Mouse (Mus musculus) C2C12 (cell line): Measurements from ENCODE around the gene Chrm5. TPM values are rescaled to one million over a fixed set of nuclear protein-coding genes. Genes with fewer than 3 reads are reported as not detected.
"Not testable (repeated sequence)": the region's sequence is repeated elsewhere in the genome, so short reads cannot be mapped to it uniquely, and the experiment has no call there.

Experiments used
- H3K27me3 ChIP-seq: one replicate; pipeline ENCODE4 v1.6.1; 2011; ENCODE audit not compliant: control insufficient read depth, insufficient read depth, insufficient read length
- H3K36me3 ChIP-seq: one replicate; pipeline ENCODE4 v1.6.1; 2011; ENCODE audit not compliant: control insufficient read depth, insufficient read depth
- H3K4me3 ChIP-seq: one replicate; pipeline ENCODE4 v1.5.1; 2011; ENCODE audit warnings: mild to moderate bottlenecking, control low read depth; ENCODE audit not compliant: poor library complexity, insufficient read depth, severe bottlenecking
- H3K79me2 ChIP-seq: one replicate; pipeline ENCODE4 v1.6.1; 2011; ENCODE audit not compliant: control insufficient read depth, insufficient read depth
- H3K79me3 ChIP-seq: one replicate; pipeline ENCODE4 v1.6.1; 2011; ENCODE audit warnings: low read depth, control low read depth
- H3ac ChIP-seq: one replicate; pipeline ENCODE3; 2011; ENCODE audit warnings: low read depth; ENCODE audit not compliant: control insufficient read depth, insufficient read length
- CEBPB ChIP-seq: IDR thresholded peaks from one replicate; pipeline ENCODE4 v1.6.1; 2011; ENCODE audit warnings: low read depth, mild to moderate bottlenecking, control low read depth, moderate library complexity
- CTCF ChIP-seq: IDR thresholded peaks from one replicate; pipeline ENCODE4 v1.5.1; 2011; ENCODE audit not compliant: control insufficient read depth, insufficient read depth, insufficient read length
- FOSL1 ChIP-seq: IDR thresholded peaks from one replicate; pipeline ENCODE4 v1.8.0; 2011; ENCODE audit warnings: mild to moderate bottlenecking, low read length; ENCODE audit not compliant: poor library complexity, insufficient read depth, severe bottlenecking
- MAX ChIP-seq: IDR thresholded peaks from one replicate; pipeline ENCODE4 v1.6.1; 2011; ENCODE audit warnings: mild to moderate bottlenecking, control low read depth
- MYOD1 ChIP-seq: IDR thresholded peaks from one replicate; pipeline ENCODE4 v1.6.1; 2011; ENCODE audit warnings: low read depth; ENCODE audit not compliant: control insufficient read depth, insufficient read length
- MYOG ChIP-seq: IDR thresholded peaks from one replicate; pipeline ENCODE4 v1.6.1; 2011; ENCODE audit not compliant: control insufficient read depth, insufficient read length; ENCODE audit errors: extremely low read depth
- USF1 ChIP-seq: IDR thresholded peaks from one replicate; pipeline ENCODE4 v1.6.1; 2011; ENCODE audit warnings: low read depth, mild to moderate bottlenecking, control low read depth, moderate library complexity
- polyA plus RNA-seq: library from polyadenylated mRNA; unstranded; fragments of >200 nt; fragmentation: generic; extraction: Trizol; gene quantifications from one replicate; pipeline ENCODE4 v1.2.1, GENCODE M21; 2012; ENCODE audit warnings: missing spikeins

Chrm5 gene
- polyA plus RNA-seq, 1 experiment: not detected

DNA sequence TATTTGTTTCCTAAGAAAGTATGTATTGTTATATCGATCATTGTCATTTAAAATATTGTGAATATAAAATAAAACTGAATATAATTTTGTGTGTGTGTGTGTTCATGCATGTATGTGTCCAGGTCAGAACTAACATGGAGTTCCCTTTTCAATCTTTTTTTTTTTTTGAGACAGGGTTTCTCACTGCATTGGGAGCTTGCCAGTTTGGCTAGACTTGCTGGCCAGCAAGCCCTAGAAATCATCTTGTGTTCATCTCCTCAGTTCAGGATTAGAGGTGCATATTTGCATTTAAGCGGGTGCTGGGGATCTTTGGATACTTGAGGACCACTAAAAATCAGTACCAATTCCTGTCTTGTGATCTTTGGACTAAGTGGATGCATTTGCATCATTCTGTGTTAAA, 8.5 kb downstream of the Chrm5 start:
- Histone ChIP-seq H3K79me2 (no peaks in the 10 kb centered on the region), H3ac (no peak overlapping the region), H3K79me3 (no peaks in the 10 kb centered on the region), H3K36me3 (peaks cover 29% of the 10 kb centered on the region), H3K27me3 (no peaks in the 10 kb centered on the region), H3K4me3 (no peak overlapping the region)
- no peak for TF ChIP-seq MAX
- no peak for TF ChIP-seq FOSL1
- TF ChIP-seq CTCF: no peak
- no peak for TF ChIP-seq USF1
- no peak for TF ChIP-seq MYOG
- no peak for TF ChIP-seq CEBPB
- TF ChIP-seq MYOD1: no peak

DNA sequence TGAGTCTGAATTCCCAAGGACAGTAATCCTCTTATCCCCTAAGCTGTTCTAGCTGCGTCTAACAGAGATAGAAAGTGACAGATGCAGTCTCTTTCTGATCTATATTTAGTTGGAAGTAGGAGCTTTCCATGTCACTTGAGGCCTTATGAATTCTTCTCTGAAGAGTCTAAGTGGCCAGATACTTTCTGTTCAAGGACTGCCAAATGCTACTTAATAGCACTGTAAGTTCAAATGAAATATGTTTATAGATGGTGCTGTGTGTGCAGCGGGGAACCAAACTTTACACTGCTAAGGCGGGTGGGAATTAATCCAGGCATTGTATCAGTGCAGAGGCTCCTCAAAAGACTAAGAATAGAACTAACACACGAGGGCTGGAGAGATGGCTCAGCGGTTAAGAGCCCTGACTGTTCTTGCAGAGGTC, 9.6 kb downstream of the Chrm5 start:
- no peaks in the 10 kb centered on the region for H3K27me3 ChIP-seq
- no peaks in the 10 kb centered on the region for H3K79me2 ChIP-seq
- no peak overlapping the region for H3ac ChIP-seq
- H3K79me3 ChIP-seq: no peaks in the 10 kb centered on the region
- no peak overlapping the region for H3K4me3 ChIP-seq
- TF ChIP-seq USF1: no peak
- no peak for TF ChIP-seq MAX
- TF ChIP-seq MYOD1: no peak
- no peak for TF ChIP-seq MYOG
- TF ChIP-seq CEBPB: no peak
- no peak for TF ChIP-seq FOSL1
- TF ChIP-seq CTCF: no peak
- H3K36me3 ChIP-seq: peaks cover 40% of the 10 kb centered on the region

DNA sequence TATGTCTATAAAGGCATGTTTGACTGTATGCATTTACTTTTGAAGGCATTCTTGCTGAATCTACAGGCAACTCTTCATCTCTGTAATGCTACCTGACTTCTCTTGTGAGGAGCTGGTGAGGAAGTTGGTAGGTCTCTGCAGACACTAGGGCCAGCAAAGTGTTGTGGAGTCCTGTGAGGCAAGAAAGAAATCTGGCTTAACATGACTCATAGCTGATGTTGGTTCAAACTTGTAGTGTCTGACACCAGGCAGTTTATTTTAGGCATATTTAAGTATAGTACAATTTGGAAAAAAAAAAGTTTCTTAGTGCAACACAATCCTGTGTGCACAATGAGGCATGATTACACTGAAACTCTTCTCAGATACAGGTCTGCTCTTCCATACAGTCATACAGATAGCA, 11.0 kb downstream of the Chrm5 start:
- no peak for TF ChIP-seq MAX
- no peak for TF ChIP-seq MYOD1
- no peak for TF ChIP-seq MYOG
- TF ChIP-seq USF1: no peak
- no peak for TF ChIP-seq FOSL1
- TF ChIP-seq CTCF: no peak
- TF ChIP-seq CEBPB: no peak
- Histone ChIP-seq H3ac (no peak overlapping the region), H3K36me3 (peaks cover 46% of the 10 kb centered on the region), H3K79me3 (no peaks in the 10 kb centered on the region), H3K27me3 (no peaks in the 10 kb centered on the region), H3K4me3 (no peak overlapping the region), H3K79me2 (no peaks in the 10 kb centered on the region)

DNA sequence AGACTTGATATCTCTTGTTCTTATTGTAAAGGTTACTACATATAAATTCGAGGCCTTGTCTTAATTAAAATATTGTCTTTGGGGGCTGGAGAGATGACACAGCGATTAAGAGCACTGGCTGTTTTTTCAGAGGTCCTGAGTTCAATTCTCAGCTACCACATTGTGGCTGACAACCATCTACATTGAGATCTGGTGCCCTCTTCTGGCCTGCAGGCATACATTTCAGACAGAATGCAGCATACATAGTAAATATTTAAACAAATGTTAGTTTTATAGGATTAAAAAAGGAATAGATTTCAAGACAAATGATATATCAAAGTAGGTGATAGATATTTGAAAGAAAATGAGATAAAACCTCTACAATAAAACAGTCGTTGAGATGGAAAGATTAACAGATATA, 20.0 kb downstream of the Chrm5 start:
- no peak for TF ChIP-seq CTCF
- no peak for TF ChIP-seq FOSL1
- no peak for TF ChIP-seq MAX
- TF ChIP-seq CEBPB: no peak
- TF ChIP-seq MYOG: no peak
- peaks cover 40% of the 10 kb centered on the region for H3K79me3 ChIP-seq
- peaks cover 47% of the 10 kb centered on the region for H3K79me2 ChIP-seq
- no peak overlapping the region for H3K4me3 ChIP-seq
- peaks cover 45% of the 10 kb centered on the region for H3K36me3 ChIP-seq
- no peaks in the 10 kb centered on the region for H3K27me3 ChIP-seq
- H3ac ChIP-seq: no peak overlapping the region

DNA sequence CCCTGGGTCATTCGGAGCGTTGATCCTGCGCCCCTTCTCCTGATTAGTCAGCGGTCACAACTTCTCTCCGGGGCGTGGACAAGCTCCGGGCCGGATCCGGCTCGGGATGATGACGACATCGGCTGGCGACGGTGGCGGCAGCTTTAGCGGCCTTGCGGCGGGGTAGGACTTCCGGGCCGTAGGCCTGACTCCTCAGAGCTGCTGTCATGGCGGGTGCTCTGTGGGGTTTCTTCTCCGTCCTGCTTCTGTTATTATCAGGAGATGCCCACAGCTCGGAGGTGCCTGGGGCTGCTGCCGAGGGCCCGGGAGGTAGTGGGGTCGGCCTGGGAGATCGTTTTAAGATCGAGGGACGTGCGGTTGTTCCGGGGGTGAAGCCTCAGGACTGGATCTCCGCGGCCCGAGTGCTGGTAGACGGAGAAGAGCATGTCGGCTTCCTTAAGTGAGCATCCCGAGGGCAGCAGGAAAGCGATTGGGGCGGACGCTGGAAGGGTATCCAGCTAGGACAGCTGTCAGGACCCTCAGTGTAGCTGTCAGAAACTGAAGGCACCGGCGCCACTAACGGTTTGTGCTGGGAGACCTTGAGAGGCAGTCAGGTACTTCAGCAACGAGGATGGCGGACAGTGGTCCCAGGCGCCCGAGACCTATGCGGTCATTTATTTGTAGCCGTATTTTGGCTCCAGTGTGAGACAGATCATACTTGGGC, 25.6 kb downstream of the Chrm5 start, which contains the start of gene Emc7:
Gene Emc7, plus strand, starts transcription at position 136 of the 703 bp plus-strand sequence.
- peak within 1 kb of the TSS; percentile 85 for H3K4me3 ChIP-seq
- peaks cover 62% of the 10 kb centered on the region for H3K79me2 ChIP-seq
- peaks cover 9% of the 10 kb centered on the region for H3K36me3 ChIP-seq
- TF ChIP-seq MAX: peak; percentile 79
- no peak for TF ChIP-seq MYOD1
- H3K27me3 ChIP-seq: no peaks in the 10 kb centered on the region
- peak within 1 kb of the TSS; percentile 95 for H3ac ChIP-seq
- peaks cover 47% of the 10 kb centered on the region for H3K79me3 ChIP-seq

DNA sequence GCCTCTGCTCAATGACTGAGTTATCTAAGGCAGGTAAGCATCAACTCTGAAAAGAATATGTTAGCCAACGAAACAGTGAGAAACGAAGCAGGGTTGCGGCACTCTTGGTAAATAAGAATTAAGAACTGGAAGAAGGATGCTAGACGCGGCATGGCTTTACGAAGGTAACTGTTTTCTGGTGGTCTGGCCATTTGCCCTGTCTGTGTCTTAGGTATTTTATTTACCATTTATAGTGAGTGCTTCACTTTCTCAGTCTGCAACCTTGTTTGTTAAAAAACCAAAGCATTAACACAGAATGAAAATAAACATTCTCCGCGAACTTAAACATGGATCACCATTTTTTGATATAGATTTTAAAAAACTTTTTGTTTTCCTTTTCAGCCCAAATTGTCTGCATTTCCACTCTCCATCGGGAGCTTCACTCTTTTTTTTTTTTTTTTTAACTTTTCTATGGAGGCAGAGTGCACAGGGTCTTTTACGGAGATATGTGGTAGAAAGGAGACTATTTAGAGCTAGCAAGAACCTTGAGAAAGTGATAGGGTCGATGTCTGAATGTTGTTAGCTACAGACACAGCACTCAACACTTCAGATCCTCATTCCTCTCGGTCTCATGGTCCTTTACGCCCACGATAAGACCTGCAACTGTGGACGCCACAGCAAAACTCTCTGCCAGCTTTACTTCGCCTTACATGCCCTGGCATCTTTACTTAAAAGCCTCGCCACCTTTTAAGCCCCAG, 26.3 kb downstream of the Chrm5 start:
- Histone ChIP-seq H3K79me2 (peaks cover 54% of the 10 kb centered on the region), H3K36me3 (peaks cover 2% of the 10 kb centered on the region), H3ac (peak overlapping the region; percentile 73), H3K79me3 (peaks cover 40% of the 10 kb centered on the region), H3K4me3 (peak overlapping the region; percentile 85), H3K27me3 (no peaks in the 10 kb centered on the region)
- TF ChIP-seq FOSL1: no peak
- TF ChIP-seq USF1: no peak
- TF ChIP-seq MYOG: no peak
- TF ChIP-seq CEBPB: no peak
- TF ChIP-seq MYOD1: no peak
- no peak for TF ChIP-seq MAX
- TF ChIP-seq CTCF: no peak

DNA sequence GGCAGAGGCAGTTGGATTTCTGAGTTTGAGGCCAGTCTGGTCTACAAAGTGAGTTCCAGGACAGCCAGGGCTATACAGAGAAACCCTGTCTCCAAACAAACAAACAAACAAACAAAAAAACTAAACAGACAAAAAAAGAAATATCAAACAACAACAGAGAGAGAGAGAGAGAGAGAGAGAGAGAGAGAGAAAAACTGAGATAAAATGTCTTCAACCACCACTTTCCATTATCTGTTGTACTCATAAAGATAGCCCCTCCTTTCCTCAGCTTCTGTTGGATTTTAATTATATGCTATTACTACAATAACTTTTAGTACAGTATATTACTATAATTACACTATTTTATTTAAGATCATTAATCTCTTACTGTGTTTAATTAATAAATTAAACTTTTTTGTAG, 28.1 kb downstream of the Chrm5 start:
- not testable (repeated sequence) for H3K27me3 ChIP-seq, H3ac ChIP-seq, H3K4me3 ChIP-seq, H3K36me3 ChIP-seq
- H3K79me2 ChIP-seq: peaks cover 37% of the 10 kb centered on the region
- H3K79me3 ChIP-seq: peaks cover 27% of the 10 kb centered on the region
